Mouse (Mus musculus) macrophage (primary cell): ENCODE results near the gene Kl. TPM values are rescaled to one million over a fixed set of nuclear protein-coding genes. Genes with fewer than 3 reads are reported as not detected.

ENCODE experiments used
- H3K27ac ChIP-seq: fragments of 350-480 bp; formaldehyde crosslinking; 2 replicates; pipeline ENCODE4 v1.9.0; 2021
- H3K36me3 ChIP-seq: fragments of 350-480 bp; formaldehyde crosslinking; 2 replicates; pipeline ENCODE4 v1.9.0; 2021; ENCODE audit errors: inconsistent target
- H3K4me3 ChIP-seq: fragments of 350-480 bp; formaldehyde crosslinking; 2 replicates; pipeline ENCODE4 v1.9.0; 2021; ENCODE audit errors: inconsistent target
- H3K79me2 ChIP-seq: fragments of 350-480 bp; formaldehyde crosslinking; 2 replicates; pipeline ENCODE4 v1.9.0; 2021; ENCODE audit errors: inconsistent target
- WGBS: methylation state at CpG from one replicate; pipeline ENCODE4 v1.1.7; 2026; ENCODE audit warnings: inconsistent platforms; ENCODE audit not compliant: missing documents; 5-methylcytosine and 5-hydroxymethylcytosine counted together
- polyA plus RNA-seq: library from polyadenylated mRNA; stranded (reverse); fragments of 250-400 nt; gene quantifications from 3 replicates; pipeline ENCODE4 v1.2.4, GENCODE M21; 2018; ENCODE audit warnings: inconsistent platforms

Gene Kl
- polyA plus RNA-seq, 1 experiment from 2014 or later, result not detected

GRCm38 (mm10) chr5:151034715-151035512 lies 82.5 kb downstream of the Kl start:
- Histone ChIP-seq H3K36me3 (no peaks in the 10 kb centered on the region), H3K79me2 (no peaks in the 10 kb centered on the region), H3K27ac (no peak overlapping the region), H3K4me3 (no peak overlapping the region)
- 71% methylated on average over 8 of the region's 9 CpGs for whole genome bisulfite sequencing

GRCm38 (mm10) chr5:151037871-151038270 lies 85.5 kb downstream of the Kl start:
- 85% methylated on average over 7 of the region's 7 CpGs for WGBS
- Histone ChIP-seq H3K4me3 (no peak overlapping the region), H3K79me2 (no peaks in the 10 kb centered on the region), H3K27ac (no peak overlapping the region), H3K36me3 (no peaks in the 10 kb centered on the region)

- Histone ChIP-seq H3K36me3 (no peaks in the 10 kb centered on the region), H3K27ac (no peak overlapping the region), H3K4me3 (no peak overlapping the region), H3K79me2 (no peaks in the 10 kb centered on the region)
- 95% methylated on average over 5 of the region's 5 CpGs for WGBS
These were observed 90.5 kb downstream of the Kl start for GRCm38 (mm10) chr5:151042911-151043310.
